Mouse (Mus musculus): ENCODE measurements at regions not wholly inside any gene's neighbourhood (a gene's known extent, or its start where the extent isn't known, plus 50 kb on each side); places are given as distances from the start of the nearest gene placed in this dataset.

DNA sequence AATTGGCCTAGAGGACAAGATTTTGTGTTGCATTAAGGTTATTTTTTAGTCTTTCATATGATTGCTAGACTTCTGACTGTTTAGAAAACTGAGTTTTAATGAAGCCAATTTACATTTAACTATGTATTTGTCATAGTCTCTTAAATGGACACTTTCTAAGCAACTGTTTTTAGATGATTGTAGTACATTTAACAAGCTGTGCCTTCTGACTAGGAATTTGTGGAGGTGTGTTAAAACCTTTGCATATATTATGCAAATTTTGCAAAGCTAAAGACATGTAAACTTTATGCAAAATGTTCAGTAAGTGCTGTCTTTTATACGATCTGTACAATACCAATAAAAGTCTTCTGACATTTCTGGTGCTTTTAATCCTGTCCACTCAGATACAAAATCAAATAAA is 171.9 kb downstream of the 4930544G11Rik start:
- Histone ChIP-seq H3K36me3 (no peaks in the 10 kb centered on the region), H3K9me3 (replicated peaks) (no peaks in the 10 kb centered on the region), H3K4me2 (no peak overlapping the region), H3K27me3 (no peaks in the 10 kb centered on the region), H3K4me3 (replicated peaks) (no peak overlapping the region), H3K9ac (no peak overlapping the region), H3K27ac (no peak overlapping the region), H3K4me1 (replicated peaks) (no peaks in the 10 kb centered on the region)
- ATAC-seq (ENCODE audit: low read depth) (no peak), DNase-seq (no peak)
- 37% methylated on average over 1 of the region's 1 CpGs for WGBS (ENCODE audit: insufficient replicate concordance)

DNA sequence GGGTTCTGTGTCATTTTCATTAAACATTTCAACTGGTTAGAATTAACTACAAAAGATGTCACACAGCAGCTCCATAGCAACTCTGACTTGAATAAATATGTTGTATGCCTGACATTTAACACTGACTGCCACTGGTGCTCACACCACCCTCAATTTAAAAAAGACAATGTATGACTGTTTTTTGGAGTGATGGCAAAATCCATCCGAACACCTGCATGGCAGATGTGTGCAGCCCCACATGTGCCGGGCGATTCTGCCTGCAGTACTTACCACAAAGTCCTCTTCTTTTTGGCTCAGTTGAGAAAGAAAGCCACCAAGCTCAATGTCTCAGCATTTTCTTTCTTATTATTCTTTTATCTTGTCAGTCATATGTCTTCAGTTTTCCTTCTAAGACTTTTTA is 199.4 kb downstream of the 4930544G11Rik start:
- no peak overlapping the region for H3K4me3 ChIP-seq (replicated peaks)
- no peak overlapping the region for H3K4me2 ChIP-seq
- WGBS (ENCODE audit: insufficient replicate concordance), result 79% methylated on average over 3 of the region's 3 CpGs
- ATAC-seq (ENCODE audit: low read depth), result no peak
- DNase-seq, result no peak
- H3K4me1 ChIP-seq (replicated peaks), result no peaks in the 10 kb centered on the region
- no peak overlapping the region for H3K9ac ChIP-seq
- no peaks in the 10 kb centered on the region for H3K9me3 ChIP-seq (replicated peaks)
- no peak overlapping the region for H3K27ac ChIP-seq
- H3K27me3 ChIP-seq, result no peaks in the 10 kb centered on the region
- no peaks in the 10 kb centered on the region for H3K36me3 ChIP-seq

DNA sequence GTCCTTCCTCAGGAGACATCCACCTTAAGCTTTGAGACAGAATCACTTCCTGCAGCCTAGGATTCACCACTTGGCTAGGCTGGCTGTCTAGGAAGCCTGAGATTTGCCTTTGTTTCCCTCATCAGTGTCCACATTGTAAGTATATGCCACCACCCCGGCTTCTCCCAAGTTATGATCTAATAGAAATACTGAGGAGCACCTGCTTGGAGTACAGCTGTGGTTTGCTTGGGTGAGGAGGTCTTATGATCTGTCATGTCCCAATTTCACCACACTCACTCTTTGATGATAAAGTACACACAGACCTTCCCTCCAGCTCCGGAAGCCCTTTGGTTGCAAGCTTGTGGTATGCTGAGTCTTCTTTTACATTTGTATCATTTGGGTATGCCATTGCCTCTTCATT is 202.4 kb downstream of the 4930544G11Rik start:
- H3K4me1 ChIP-seq (replicated peaks), result no peaks in the 10 kb centered on the region
- no peaks in the 10 kb centered on the region for H3K27me3 ChIP-seq
- H3K9ac ChIP-seq, result no peak overlapping the region
- H3K4me2 ChIP-seq, result no peak overlapping the region
- ATAC-seq (ENCODE audit: low read depth), result no peak
- 65% methylated on average over 2 of the region's 2 CpGs for WGBS (ENCODE audit: insufficient replicate concordance)
- no peak overlapping the region for H3K4me3 ChIP-seq (replicated peaks)
- H3K27ac ChIP-seq, result no peak overlapping the region
- H3K9me3 ChIP-seq (replicated peaks), result no peaks in the 10 kb centered on the region
- no peak for DNase-seq
- H3K36me3 ChIP-seq, result no peaks in the 10 kb centered on the region

DNA sequence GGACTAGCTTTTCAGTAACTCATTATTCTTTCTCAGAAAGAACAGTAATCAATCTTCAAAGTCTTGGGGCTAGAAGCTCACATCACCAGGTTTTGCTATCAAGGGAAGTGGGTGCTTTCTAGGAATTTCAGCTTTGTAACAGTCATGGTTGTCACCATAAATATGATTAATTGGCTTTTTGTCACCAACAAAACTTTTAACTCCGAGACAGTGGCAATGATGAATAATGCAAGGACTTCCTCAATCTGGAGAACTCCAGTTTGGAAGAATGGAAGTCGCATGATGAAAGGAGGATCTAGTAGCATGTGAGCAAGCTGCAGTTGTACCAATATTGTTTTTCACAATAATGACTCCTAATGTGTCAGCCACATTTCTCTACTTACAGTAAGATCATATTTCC is 208.4 kb downstream of the 4930544G11Rik start:
- Histone ChIP-seq H3K27ac (no peak overlapping the region), H3K9ac (no peak overlapping the region), H3K36me3 (no peaks in the 10 kb centered on the region), H3K9me3 (replicated peaks) (no peaks in the 10 kb centered on the region), H3K4me3 (replicated peaks) (no peak overlapping the region), H3K27me3 (no peaks in the 10 kb centered on the region), H3K4me1 (replicated peaks) (no peaks in the 10 kb centered on the region), H3K4me2 (no peak overlapping the region)
- DNase-seq (no peak), ATAC-seq (ENCODE audit: low read depth) (no peak)
- WGBS (ENCODE audit: insufficient replicate concordance), result 46% methylated on average over 2 of the region's 2 CpGs

DNA sequence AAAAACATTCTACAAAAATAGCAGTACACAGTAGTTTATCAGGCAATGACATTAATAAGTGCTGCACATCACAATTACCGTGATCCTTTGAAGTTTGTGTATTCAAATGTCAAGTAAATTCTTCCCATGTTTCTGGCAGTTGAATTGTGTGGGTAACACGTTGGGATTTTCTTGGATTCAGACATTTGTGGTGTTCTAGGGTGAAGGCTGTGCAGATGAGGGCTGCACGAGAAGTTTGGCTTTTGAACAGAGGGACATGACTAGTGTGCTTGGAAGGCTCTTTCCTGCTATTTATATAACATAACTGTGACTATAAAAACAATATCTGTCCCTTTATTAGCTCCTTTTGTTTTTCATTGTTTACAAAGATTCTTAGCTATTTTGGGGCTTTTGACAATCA is 216.5 kb downstream of the 4930544G11Rik start:
- Histone ChIP-seq H3K27me3 (no peaks in the 10 kb centered on the region), H3K4me2 (no peak overlapping the region), H3K9me3 (replicated peaks) (no peaks in the 10 kb centered on the region), H3K36me3 (no peaks in the 10 kb centered on the region), H3K9ac (no peak overlapping the region), H3K4me3 (replicated peaks) (no peak overlapping the region), H3K4me1 (replicated peaks) (no peaks in the 10 kb centered on the region), H3K27ac (no peak overlapping the region)
- ATAC-seq (ENCODE audit: low read depth) (no peak), DNase-seq (no peak)
- 49% methylated on average over 3 of the region's 3 CpGs for WGBS (ENCODE audit: insufficient replicate concordance)

DNA sequence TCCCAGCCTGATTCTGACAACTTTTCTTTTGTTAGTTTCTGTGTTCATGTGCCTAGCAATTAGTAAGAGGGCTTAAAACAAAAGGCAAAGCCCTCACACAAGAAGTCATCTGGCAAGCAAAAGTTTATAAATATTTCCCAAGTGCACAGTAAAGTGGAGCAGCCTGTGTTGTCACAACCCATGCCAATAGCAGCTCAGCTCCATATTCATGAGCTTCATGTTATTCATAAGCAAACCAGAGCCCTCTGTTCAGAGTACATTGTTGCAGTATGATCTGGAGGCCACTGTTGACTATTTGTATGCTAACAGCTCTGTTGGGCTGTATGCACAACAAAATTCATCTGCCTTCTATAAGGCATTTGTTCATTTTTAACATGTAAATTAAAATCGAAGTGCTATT is 245.6 kb downstream of the 4930544G11Rik start:
- Histone ChIP-seq H3K36me3 (no peaks in the 10 kb centered on the region), H3K4me3 (replicated peaks) (no peak overlapping the region), H3K4me2 (no peak overlapping the region), H3K9me3 (replicated peaks) (no peaks in the 10 kb centered on the region), H3K4me1 (replicated peaks) (no peaks in the 10 kb centered on the region), H3K27me3 (no peaks in the 10 kb centered on the region), H3K9ac (no peak overlapping the region), H3K27ac (no peak overlapping the region)
- DNase-seq, result no peak
- 46% methylated on average over 1 of the region's 1 CpGs for WGBS (ENCODE audit: insufficient replicate concordance)
- ATAC-seq (ENCODE audit: low read depth), result no peak

DNA sequence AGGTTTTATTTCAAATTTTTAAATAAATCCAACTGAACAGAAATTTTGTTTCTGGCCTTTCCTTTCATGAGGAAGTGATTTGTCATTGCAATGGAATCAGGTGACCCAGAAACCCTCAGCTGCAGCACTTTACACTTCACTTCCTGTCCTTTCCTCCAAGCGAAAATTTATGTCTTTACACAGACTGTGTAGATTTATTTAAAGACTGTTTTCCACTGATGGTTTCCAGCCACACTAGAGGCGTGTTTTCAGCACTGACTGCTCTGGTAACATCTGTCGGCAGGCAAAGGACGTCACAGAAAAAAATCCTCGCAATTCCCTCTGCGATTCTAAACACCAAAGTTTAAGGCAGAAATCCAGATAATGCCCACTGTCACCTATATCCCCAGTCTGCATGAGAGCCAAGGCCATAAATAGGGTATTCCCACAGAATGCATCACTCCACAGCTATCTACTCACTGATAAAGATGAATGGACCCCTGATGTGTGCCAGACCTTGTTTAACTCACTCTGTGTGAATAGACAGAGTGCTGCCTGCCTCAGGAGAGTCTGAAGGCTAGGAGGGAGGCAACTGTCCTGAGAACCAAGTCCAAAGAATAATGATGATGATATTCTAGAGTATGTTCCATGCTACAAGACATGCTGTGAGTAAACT is 247.9 kb downstream of the 4930544G11Rik start:
- Histone ChIP-seq H3K9me3 (replicated peaks) (no peaks in the 10 kb centered on the region), H3K4me2 (no peak overlapping the region), H3K4me3 (replicated peaks) (no peak overlapping the region), H3K4me1 (replicated peaks) (no peaks in the 10 kb centered on the region), H3K36me3 (no peaks in the 10 kb centered on the region), H3K9ac (no peak overlapping the region), H3K27me3 (no peaks in the 10 kb centered on the region), H3K27ac (no peak overlapping the region)
- ATAC-seq (ENCODE audit: low read depth) (no peak), DNase-seq (no peak)
- WGBS (ENCODE audit: insufficient replicate concordance), result 28% methylated on average over 6 of the region's 6 CpGs

DNA sequence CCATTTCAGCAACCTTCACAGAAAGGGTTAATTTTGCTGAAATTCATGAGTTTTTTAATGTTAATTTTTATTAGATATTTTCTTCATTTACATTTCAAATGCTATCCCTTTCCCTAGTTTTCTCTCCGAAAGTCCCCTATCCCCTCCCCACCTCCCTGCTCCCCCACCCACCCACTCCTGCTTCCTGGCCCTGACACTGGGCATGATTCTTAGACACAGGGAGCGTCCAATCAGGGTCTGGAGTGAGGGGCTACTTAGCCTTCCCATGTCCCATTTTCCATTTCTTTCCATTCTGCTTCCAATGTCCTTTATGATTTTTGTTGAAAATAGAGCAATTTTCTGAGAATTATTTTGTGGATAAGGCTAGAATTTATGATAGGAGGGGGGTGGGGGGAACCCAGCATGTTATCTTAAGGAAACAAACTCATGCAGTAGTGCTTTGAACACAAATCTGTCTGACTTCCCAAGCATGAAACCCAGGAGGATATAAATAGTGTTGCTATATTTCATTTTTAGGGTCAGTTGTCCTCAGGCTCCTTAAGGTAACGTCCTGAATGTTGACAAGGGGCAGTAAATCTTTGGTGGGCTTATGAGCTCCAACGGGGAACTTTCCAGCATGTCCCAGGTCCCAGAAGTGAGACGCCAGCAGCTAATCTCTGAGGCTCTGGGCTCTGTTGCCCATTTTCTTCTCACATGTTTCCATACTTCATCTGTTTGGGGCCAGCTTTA is 254.0 kb downstream of the 4930544G11Rik start:
- Histone ChIP-seq H3K27me3 (no peaks in the 10 kb centered on the region), H3K9me3 (replicated peaks) (no peaks in the 10 kb centered on the region), H3K4me2 (no peak overlapping the region), H3K36me3 (no peaks in the 10 kb centered on the region), H3K4me3 (replicated peaks) (no peak overlapping the region), H3K9ac (no peak overlapping the region), H3K27ac (no peak overlapping the region), H3K4me1 (replicated peaks) (no peaks in the 10 kb centered on the region)
- no peak for ATAC-seq (ENCODE audit: low read depth)
- DNase-seq, result no peak
- 58% methylated on average over 5 of the region's 5 CpGs for WGBS (ENCODE audit: insufficient replicate concordance)

DNA sequence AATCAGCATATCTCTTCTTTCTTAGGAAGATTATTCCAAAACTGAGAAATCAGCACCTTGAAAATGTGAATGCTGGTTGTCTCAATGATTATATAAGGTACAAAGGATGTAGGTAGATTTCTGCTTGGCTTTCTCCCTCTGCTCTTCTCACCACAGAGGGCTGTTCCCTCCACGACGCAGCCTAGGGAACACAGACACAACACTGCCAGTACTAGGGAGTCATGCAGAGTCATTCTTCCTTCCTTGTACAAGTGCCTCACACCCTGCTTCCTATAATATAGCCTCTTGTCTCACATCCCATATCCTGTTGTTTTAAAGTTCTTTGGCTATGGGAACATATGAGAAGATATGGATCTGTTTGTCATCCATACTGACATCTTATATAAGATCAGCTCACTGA is 265.1 kb downstream of the 4930544G11Rik start:
- DNase-seq (no peak), ATAC-seq (ENCODE audit: low read depth) (no peak)
- H3K4me3 ChIP-seq (replicated peaks), result no peak overlapping the region
- H3K4me1 ChIP-seq (replicated peaks), result no peaks in the 10 kb centered on the region
- no peaks in the 10 kb centered on the region for H3K9me3 ChIP-seq (replicated peaks)
- H3K4me2 ChIP-seq, result no peak overlapping the region
- WGBS (ENCODE audit: insufficient replicate concordance), result 46% methylated on average over 2 of the region's 2 CpGs
- H3K27me3 ChIP-seq, result no peaks in the 10 kb centered on the region
- H3K36me3 ChIP-seq, result no peaks in the 10 kb centered on the region
- no peak overlapping the region for H3K9ac ChIP-seq
- H3K27ac ChIP-seq, result no peak overlapping the region

DNA sequence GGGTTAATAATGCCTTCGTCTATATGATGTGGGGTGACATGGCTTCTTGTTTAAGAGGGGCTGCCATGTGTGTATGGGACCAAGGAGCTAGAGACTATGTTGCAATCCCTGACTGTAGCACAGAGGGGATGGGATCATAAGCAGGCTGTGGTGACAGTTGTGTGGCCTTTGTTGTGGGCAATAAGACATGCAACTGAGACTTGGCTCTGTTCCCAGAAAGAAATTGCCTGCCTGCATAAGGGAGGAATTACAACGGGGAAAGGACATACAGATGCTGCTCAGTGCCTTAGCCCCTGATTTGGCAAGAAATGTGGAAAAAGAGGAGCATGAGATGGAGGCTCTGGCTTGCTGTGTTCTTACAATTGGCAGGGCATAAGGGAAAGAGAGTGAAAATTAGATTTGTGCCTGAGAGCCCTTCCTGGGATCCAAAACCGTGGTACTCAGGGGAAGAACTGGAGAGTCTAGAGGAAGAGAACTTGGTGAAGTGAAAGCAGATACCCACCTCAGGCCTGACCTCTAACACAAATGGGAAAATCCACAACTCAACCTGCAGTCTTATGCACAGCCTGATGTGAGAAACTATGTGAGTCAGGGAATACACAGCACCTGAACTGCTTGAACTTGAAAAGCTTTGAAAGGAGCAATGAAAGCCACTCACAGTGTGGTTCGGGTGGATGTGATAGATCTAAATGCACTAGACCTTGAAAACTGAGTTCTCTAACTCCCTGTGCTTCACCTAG is 271.9 kb downstream of the 4930544G11Rik start:
- DNase-seq, result no peak
- no peak for ATAC-seq (ENCODE audit: low read depth)
- Histone ChIP-seq H3K9ac (no peak overlapping the region), H3K9me3 (replicated peaks) (no peaks in the 10 kb centered on the region), H3K27me3 (no peaks in the 10 kb centered on the region), H3K4me1 (replicated peaks) (no peaks in the 10 kb centered on the region), H3K4me2 (no peak overlapping the region), H3K4me3 (replicated peaks) (no peak overlapping the region), H3K27ac (no peak overlapping the region), H3K36me3 (no peaks in the 10 kb centered on the region)
- WGBS (ENCODE audit: insufficient replicate concordance), result 53% methylated on average over 4 of the region's 4 CpGs

DNA sequence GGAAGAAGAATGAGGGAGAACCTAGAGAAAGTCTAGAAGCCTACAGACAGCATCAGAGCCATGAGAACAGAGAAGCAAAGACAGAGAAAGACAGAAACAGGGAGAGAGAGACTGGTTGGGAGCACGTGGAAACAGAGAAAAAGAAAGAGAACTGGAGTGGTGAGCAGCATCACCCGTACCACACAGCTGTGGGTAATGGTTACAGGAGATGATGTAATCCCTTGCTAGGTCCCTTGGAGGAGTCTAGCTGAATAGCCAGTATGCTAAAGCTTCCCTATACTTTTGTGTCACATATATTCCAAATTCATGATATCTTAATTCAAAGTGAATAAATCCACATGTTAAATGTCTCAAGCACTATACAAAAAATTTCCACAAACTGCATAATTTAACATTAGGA is 284.0 kb downstream of the 4930544G11Rik start:
- no peak overlapping the region for H3K4me2 ChIP-seq
- no peak overlapping the region for H3K4me3 ChIP-seq (replicated peaks)
- 43% methylated on average over 2 of the region's 2 CpGs for WGBS (ENCODE audit: insufficient replicate concordance)
- H3K4me1 ChIP-seq (replicated peaks), result no peaks in the 10 kb centered on the region
- no peaks in the 10 kb centered on the region for H3K27me3 ChIP-seq
- H3K9ac ChIP-seq, result no peak overlapping the region
- H3K9me3 ChIP-seq (replicated peaks), result no peaks in the 10 kb centered on the region
- no peak for ATAC-seq (ENCODE audit: low read depth)
- no peak for DNase-seq
- no peak overlapping the region for H3K27ac ChIP-seq
- H3K36me3 ChIP-seq, result no peaks in the 10 kb centered on the region
